Mouse (Mus musculus): ENCODE results near the gene Cyb5d1. TPM values are rescaled to one million over a fixed set of nuclear protein-coding genes. Genes with fewer than 3 reads are reported as not detected.

Cyb5d1 gene
- total and polyA plus RNA-seq, 3 experiments = 28.4 to 29.5 (median 29.3) TPM

DNA sequence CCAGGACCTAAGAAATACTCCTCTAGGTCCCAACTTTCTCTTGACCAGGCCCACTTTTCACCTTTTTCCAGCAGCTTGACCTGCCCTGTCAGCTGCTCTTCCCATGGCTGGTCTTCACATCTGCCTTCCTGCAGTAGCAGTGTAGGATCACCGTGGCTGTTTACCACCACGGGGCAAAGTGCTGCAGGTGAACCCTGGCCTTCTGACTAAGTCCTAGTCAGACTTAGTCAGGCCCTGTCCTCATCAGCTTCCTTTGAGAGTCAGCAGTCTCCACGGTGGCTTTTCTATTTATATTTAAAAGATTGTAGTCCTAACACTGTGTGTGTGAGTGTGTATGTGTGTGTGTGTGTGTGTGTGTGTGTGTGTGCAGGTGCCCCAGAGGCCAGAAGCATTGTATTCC lies 17.7 kb downstream of the Cyb5d1 start:
- dilution Hi-C loops (cut with MboI; ENCODE audit: extremely low pct_ligation_motif_present, extremely low pct_unique_long_range_greater_than_20kb, low sequenced_read_pairs) = no loop called here
- TF ChIP-seq TCF12 (IDR thresholded peaks at IDR 0.05; ENCODE audit: low read depth, low read length) = no peak
- TF ChIP-seq MYC (IDR thresholded peaks at IDR 0.05; ENCODE audit: low read depth, low read length) = no peak
- TF ChIP-seq ELF1 (IDR thresholded peaks at IDR 0.05; ENCODE audit: low read depth, low read length) = no peak
- TF ChIP-seq MAZ (IDR thresholded peaks at IDR 0.05; ENCODE audit: low read depth, low read length) = no peak
- no peak for TF ChIP-seq TBP (conservative IDR thresholded peaks at IDR 0.05; ENCODE audit: low read depth, low read length)
- no peak for TF ChIP-seq POLR2AphosphoS2 (IDR thresholded peaks at IDR 0.05; ENCODE audit: low read depth, low read length)
- TF ChIP-seq HCFC1 (IDR thresholded peaks at IDR 0.05; ENCODE audit: low read depth, low read length) = no peak
- no peak for TF ChIP-seq USF1 (IDR thresholded peaks at IDR 0.05; ENCODE audit: low read depth, low read length)
- no peak for TF ChIP-seq RAD21 (IDR thresholded peaks at IDR 0.05; ENCODE audit: low read depth, low read length)
- no peak for DNase-seq (ENCODE audit: extremely low read depth)
- no peak overlapping the region for H3K27ac ChIP-seq (ENCODE audit: insufficient read depth, low read depth)
- no peak overlapping the region for H3K9ac ChIP-seq (ENCODE audit: insufficient read depth, low read depth)
- in situ Hi-C loops (cut with MboI; ENCODE audit: low pct_ligation_motif_present, low pct_unique_long_range_greater_than_20kb, low sequenced_read_pairs) = no loop called here
- no peaks in the 10 kb centered on the region for H3K79me2 ChIP-seq (replicated peaks; ENCODE audit: control insufficient read depth, extremely low read depth, insufficient read depth, poor library complexity, severe bottlenecking)
- peaks cover 6 to 14% of the 10 kb centered on the region in 2 experiments; a peak in 3 of 4 replicates for H3K4me1 ChIP-seq (ENCODE audit: control insufficient read depth in 1 of 2, insufficient read depth in 2 of 2)
- H3K27me3 ChIP-seq (replicated peaks) = no peaks in the 10 kb centered on the region
- H3K4me2 ChIP-seq (ENCODE audit: insufficient read depth, low read depth, poor library complexity, severe bottlenecking) = no peak overlapping the region
- H3K4me3 ChIP-seq (replicated peaks in 1 of 3; ENCODE audit: low read depth in 2 of 3, low read length in 2 of 3, poor library complexity in 1 of 3) = no peak overlapping the region
- peaks cover 7 to 48% of the 10 kb centered on the region in 2 experiments for H3K36me3 ChIP-seq (replicated peaks in 1 of 2; ENCODE audit: control insufficient read depth in 1 of 2, insufficient read depth in 1 of 2, low read length in 1 of 2)
- no peaks in the 10 kb centered on the region for H3K9me3 ChIP-seq (replicated peaks; ENCODE audit: low read length)

- Histone ChIP-seq H3K4me3 (replicated peaks in 1 of 3; ENCODE audit: low read depth in 2 of 3, low read length in 2 of 3, poor library complexity in 1 of 3) (no peak overlapping the region), H3K4me2 (ENCODE audit: insufficient read depth, low read depth, poor library complexity, severe bottlenecking) (no peak overlapping the region), H3K27ac (ENCODE audit: insufficient read depth, low read depth) (no peak overlapping the region), H3K9ac (ENCODE audit: insufficient read depth, low read depth) (no peak overlapping the region), H3K36me3 (replicated peaks in 1 of 2; ENCODE audit: control insufficient read depth in 1 of 2, insufficient read depth in 1 of 2, low read length in 1 of 2) (peaks cover 7 to 53% of the 10 kb centered on the region in 2 experiments), H3K9me3 (replicated peaks; ENCODE audit: low read length) (no peaks in the 10 kb centered on the region), H3K79me2 (replicated peaks; ENCODE audit: control insufficient read depth, extremely low read depth, insufficient read depth, poor library complexity, severe bottlenecking) (no peaks in the 10 kb centered on the region), H3K27me3 (replicated peaks) (no peaks in the 10 kb centered on the region), H3K4me1 (ENCODE audit: control insufficient read depth in 1 of 2, insufficient read depth in 2 of 2) (peaks cover 8 to 25% of the 10 kb centered on the region in 2 experiments)
- in situ Hi-C loops (cut with MboI; ENCODE audit: low pct_ligation_motif_present, low pct_unique_long_range_greater_than_20kb, low sequenced_read_pairs) = no loop called here
- dilution Hi-C loops (cut with MboI; ENCODE audit: extremely low pct_ligation_motif_present, extremely low pct_unique_long_range_greater_than_20kb, low sequenced_read_pairs) = no loop called here
- no peak for DNase-seq (ENCODE audit: extremely low read depth)
- no peak for TF ChIP-seq NELFE (IDR thresholded peaks at IDR 0.05; ENCODE audit: low read depth, low read length)
- TF ChIP-seq RAD21 (IDR thresholded peaks at IDR 0.05; ENCODE audit: low read depth, low read length) = no peak
- TF ChIP-seq TCF12 (IDR thresholded peaks at IDR 0.05; ENCODE audit: low read depth, low read length) = no peak
- no peak for TF ChIP-seq SIN3A (IDR thresholded peaks at IDR 0.05; ENCODE audit: low read length)
- TF ChIP-seq MAZ (IDR thresholded peaks at IDR 0.05; ENCODE audit: low read depth, low read length) = no peak
- no peak for TF ChIP-seq HCFC1 (IDR thresholded peaks at IDR 0.05; ENCODE audit: low read depth, low read length)
- no peak for TF ChIP-seq JUN (IDR thresholded peaks at IDR 0.05; ENCODE audit: insufficient read depth, low read depth, low read length)
- no peak for TF ChIP-seq ZNF384 (IDR thresholded peaks at IDR 0.05; ENCODE audit: low read depth, low read length)
- no peak for TF ChIP-seq EP300 (IDR thresholded peaks at IDR 0.05; ENCODE audit: low read length)
- no peak for TF ChIP-seq CTCF (conservative IDR thresholded peaks at IDR 0.05 in 1 of 2, IDR thresholded peaks at IDR 0.05 in 1 of 2; ENCODE audit: low read depth in 2 of 2, low read length in 2 of 2)
- no peak for TF ChIP-seq USF2 (conservative IDR thresholded peaks at IDR 0.05; ENCODE audit: low read depth, low read length)
- no peak for TF ChIP-seq IRF4 (IDR thresholded peaks at IDR 0.05; ENCODE audit: low read depth, low read length)
- TF ChIP-seq JUND (conservative IDR thresholded peaks at IDR 0.05; ENCODE audit: low read depth, low read length) = no peak
- no peak for TF ChIP-seq UBTF (IDR thresholded peaks at IDR 0.05; ENCODE audit: low read depth, low read length)
- no peak for TF ChIP-seq POLR2AphosphoS2 (IDR thresholded peaks at IDR 0.05; ENCODE audit: low read depth, low read length)
- no peak for TF ChIP-seq MXI1 (IDR thresholded peaks at IDR 0.05; ENCODE audit: low read depth, low read length)
- TF ChIP-seq USF1 (IDR thresholded peaks at IDR 0.05; ENCODE audit: low read depth, low read length) = no peak
- no peak for TF ChIP-seq ZKSCAN1 (IDR thresholded peaks at IDR 0.05; ENCODE audit: borderline replicate concordance, low read depth, low read length)
- TF ChIP-seq KAT2A (IDR thresholded peaks at IDR 0.05; ENCODE audit: insufficient replicate concordance, low read length) = no peak
Measured at GRCm38 (mm10) chr11:69375646-69376045, 19.8 kb downstream of the Cyb5d1 start.

All from CH12.LX (cell line).